Mouse (Mus musculus) lung, postnatal 0 days (tissue): Measurements from ENCODE around the gene Gm20388. TPM values are rescaled to one million over a fixed set of nuclear protein-coding genes. Genes with fewer than 3 reads are reported as not detected.

ENCODE experiments used
- ATAC-seq: fragments of 200-750 bp; cut with Nextera tagmentation; 2 replicates; pipeline ENCODE4 v1.8.0; 2017; ENCODE audit warnings: moderate library complexity
- DNase-seq: peaks from one replicate; pipeline ENCODE4 v3.0.0-alpha.2; 2016; ENCODE audit warnings: low spot score
- H3K27ac ChIP-seq: fragments of 300-500 bp; sonication (generic); 2 replicates; pipeline ENCODE4 v1.5.1; 2014; ENCODE audit warnings: antibody characterized with exemption, mild to moderate bottlenecking, low read length, mixed read lengths
- H3K27me3 ChIP-seq: fragments of 300-500 bp; sonication (generic); replicated peaks from 2 replicates; pipeline ENCODE4 v1.6.1; 2014; ENCODE audit warnings: low read length, mixed read lengths; ENCODE audit not compliant: insufficient read depth
- H3K36me3 ChIP-seq: fragments of 300-500 bp; sonication (generic); 2 replicates; pipeline ENCODE4 v1.6.1; 2014; ENCODE audit warnings: low read length, mixed read lengths; ENCODE audit not compliant: insufficient read depth
- H3K4me1 ChIP-seq: fragments of 300-500 bp; sonication (generic); 2 replicates; pipeline ENCODE4 v1.6.1; 2014; ENCODE audit warnings: antibody characterized with exemption, low read depth, low read length, mixed read lengths; ENCODE audit not compliant: insufficient read depth
- H3K4me2 ChIP-seq: fragments of 300-500 bp; sonication (generic); replicated peaks from 2 replicates; pipeline ENCODE4 v1.6.1; 2014; ENCODE audit warnings: low read depth, mild to moderate bottlenecking, low read length, moderate library complexity, mixed read lengths
- H3K4me3 ChIP-seq: fragments of 300-500 bp; sonication (generic); 2 replicates; pipeline ENCODE4 v1.5.1; 2014; ENCODE audit warnings: low read depth, low read length
- H3K9ac ChIP-seq: fragments of 300-500 bp; sonication (generic); replicated peaks from 2 replicates; pipeline ENCODE4 v1.6.1; 2014; ENCODE audit warnings: low read depth, mild to moderate bottlenecking
- H3K9me3 ChIP-seq: fragments of 300-500 bp; sonication (generic); 2 replicates; pipeline ENCODE4 v1.6.1; 2016; ENCODE audit warnings: low read length, mixed read lengths
- CTCF ChIP-seq: IDR thresholded peaks from 2 replicates; pipeline ENCODE4 v1.5.1; 2016; ENCODE audit warnings: antibody characterized with exemption, mild to moderate bottlenecking
- EP300 ChIP-seq: IDR thresholded peaks from 2 replicates; pipeline ENCODE4 v1.6.1; 2016; ENCODE audit warnings: antibody characterized with exemption, mild to moderate bottlenecking, control low read depth
- WGBS: fragments of 180-500 bp; shearing (Covaris S2); extraction: QIAGEN DNeasy Blood & Tissue Kit; methylation state at CpG from one replicate; pipeline ENCODE4 v1.1.7; 2014; 5-methylcytosine and 5-hydroxymethylcytosine counted together
- polyA plus RNA-seq: library from polyadenylated mRNA; unstranded; fragments of >200 nt; fragmentation: Nextera tagmentation; extraction: Ambion mirVana; gene quantifications from 2 replicates; pipeline ENCODE4 v1.2.1, GENCODE M21; 2015

The Gm20388 gene
- polyA plus RNA-seq, 1 experiment from 2014 or later, result not detected

DNA sequence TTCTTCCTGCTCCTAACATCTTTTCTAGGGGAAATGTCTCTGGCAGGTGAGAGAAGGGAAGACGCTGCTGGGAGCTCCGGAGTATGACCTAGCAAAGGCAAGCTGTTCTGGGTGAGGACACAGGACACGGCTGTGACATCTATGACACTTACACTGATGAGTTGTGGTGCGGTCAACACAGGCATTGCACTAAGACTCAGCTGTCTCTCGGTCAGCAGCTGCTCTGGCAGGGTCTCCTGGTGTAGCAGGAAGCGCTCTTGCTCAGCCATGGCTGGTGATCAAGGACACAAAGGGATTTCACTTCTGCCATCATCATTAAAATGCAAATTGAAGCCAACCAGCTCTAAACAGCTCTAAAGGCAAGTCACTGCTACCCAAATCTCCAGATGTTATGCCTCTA, 3997.0 kb downstream of the Gm20388 start:
- peaks cover 40% of the 10 kb centered on the region for H3K36me3 ChIP-seq
- no peak for DNase-seq
- no peak overlapping the region for H3K4me2 ChIP-seq
- H3K9me3 ChIP-seq, result no peaks in the 10 kb centered on the region
- ATAC-seq, result no peak
- TF ChIP-seq CTCF, result no peak
- TF ChIP-seq EP300, result no peak
- no peak overlapping the region for H3K9ac ChIP-seq
- 94% methylated on average over 6 of the region's 6 CpGs for WGBS
- H3K27ac ChIP-seq, result no peak overlapping the region
- H3K4me3 ChIP-seq, result no peak overlapping the region
- H3K27me3 ChIP-seq, result no peaks in the 10 kb centered on the region
- H3K4me1 ChIP-seq, result no peaks in the 10 kb centered on the region

DNA sequence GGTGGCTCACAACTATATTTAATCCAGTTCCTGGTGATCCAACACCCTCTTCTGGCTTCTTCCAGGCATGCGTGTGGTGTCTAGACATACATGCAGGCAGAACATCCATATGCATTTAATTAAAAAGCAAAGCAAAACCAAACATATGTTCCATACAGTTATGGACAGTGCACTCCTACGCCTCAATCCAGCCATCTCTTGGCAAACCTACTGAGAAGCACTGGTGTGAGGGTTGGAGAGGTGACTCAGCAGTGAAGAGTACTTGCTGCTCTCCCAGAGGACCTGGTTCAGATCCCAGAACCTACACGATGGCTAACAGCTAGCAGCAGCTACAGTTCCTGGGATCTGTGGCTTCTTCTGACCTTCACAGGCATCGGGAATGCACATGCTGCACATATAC, 4001.6 kb downstream of the Gm20388 start:
- no peaks in the 10 kb centered on the region for H3K27me3 ChIP-seq
- H3K27ac ChIP-seq, result no peak overlapping the region
- no peak for DNase-seq
- peaks cover 39% of the 10 kb centered on the region for H3K36me3 ChIP-seq
- H3K9ac ChIP-seq, result no peak overlapping the region
- 95% methylated on average over 4 of the region's 4 CpGs for WGBS
- H3K4me2 ChIP-seq, result no peak overlapping the region
- no peaks in the 10 kb centered on the region for H3K4me1 ChIP-seq
- ATAC-seq, result no peak
- no peak overlapping the region for H3K4me3 ChIP-seq
- H3K9me3 ChIP-seq, result no peaks in the 10 kb centered on the region
- TF ChIP-seq CTCF (no peak), EP300 (no peak)

DNA sequence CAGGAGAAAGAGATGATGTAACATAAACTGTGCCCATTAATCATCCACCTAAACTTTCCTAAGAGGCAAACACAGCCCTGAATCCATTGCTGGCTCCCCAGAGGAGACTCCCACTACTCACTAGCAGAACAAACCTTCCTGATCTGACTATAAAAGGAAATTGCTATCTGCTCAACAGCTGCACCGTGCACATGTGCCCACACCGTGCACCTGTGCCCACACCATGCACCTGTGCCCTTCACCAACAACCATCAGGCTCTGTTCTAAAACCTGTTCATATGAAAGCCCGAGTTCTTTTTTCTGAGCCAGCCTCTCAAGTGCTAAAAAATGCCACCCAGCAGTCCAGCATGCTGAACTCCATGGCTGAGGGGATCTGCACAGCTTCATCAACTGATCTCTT, 4004.0 kb downstream of the Gm20388 start:
- no peak overlapping the region for H3K4me2 ChIP-seq
- no peaks in the 10 kb centered on the region for H3K9me3 ChIP-seq
- no peak for TF ChIP-seq CTCF
- no peak for TF ChIP-seq EP300
- no peak overlapping the region for H3K4me3 ChIP-seq
- peaks cover 25% of the 10 kb centered on the region for H3K36me3 ChIP-seq
- no peak overlapping the region for H3K27ac ChIP-seq
- WGBS, result 91% methylated on average over 3 of the region's 3 CpGs
- no peaks in the 10 kb centered on the region for H3K27me3 ChIP-seq
- ATAC-seq, result no peak
- DNase-seq, result no peak
- H3K9ac ChIP-seq, result no peak overlapping the region
- H3K4me1 ChIP-seq, result no peaks in the 10 kb centered on the region

DNA sequence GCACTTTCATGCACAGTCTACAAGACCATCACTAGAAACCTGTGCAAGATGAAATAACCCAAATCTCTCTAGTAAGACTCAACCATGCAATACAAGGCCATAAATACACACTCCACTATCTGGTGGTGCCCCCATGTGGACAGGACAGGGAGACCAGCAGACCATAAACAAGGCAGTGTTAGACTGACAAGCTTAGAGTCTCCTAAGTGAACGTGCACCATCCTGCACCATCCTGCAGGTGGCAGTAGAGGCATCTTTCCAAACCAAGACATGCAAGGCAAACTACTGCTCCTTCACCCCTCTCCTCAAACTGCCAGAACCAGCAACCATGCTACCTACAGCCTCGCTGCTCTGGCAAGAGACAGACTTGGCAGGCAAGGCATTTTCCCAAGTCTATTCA, 4014.1 kb downstream of the Gm20388 start:
- Histone ChIP-seq H3K27ac (no peak overlapping the region), H3K36me3 (peaks cover 48% of the 10 kb centered on the region), H3K4me3 (no peak overlapping the region), H3K4me2 (no peak overlapping the region), H3K9ac (no peak overlapping the region), H3K9me3 (no peaks in the 10 kb centered on the region), H3K4me1 (no peaks in the 10 kb centered on the region), H3K27me3 (no peaks in the 10 kb centered on the region)
- DNase-seq (peak; percentile 91), ATAC-seq (peak; percentile 86)
- TF ChIP-seq CTCF, result peak; percentile 97
- no peak for TF ChIP-seq EP300
- 17% methylated on average over 2 of the region's 2 CpGs for WGBS

DNA sequence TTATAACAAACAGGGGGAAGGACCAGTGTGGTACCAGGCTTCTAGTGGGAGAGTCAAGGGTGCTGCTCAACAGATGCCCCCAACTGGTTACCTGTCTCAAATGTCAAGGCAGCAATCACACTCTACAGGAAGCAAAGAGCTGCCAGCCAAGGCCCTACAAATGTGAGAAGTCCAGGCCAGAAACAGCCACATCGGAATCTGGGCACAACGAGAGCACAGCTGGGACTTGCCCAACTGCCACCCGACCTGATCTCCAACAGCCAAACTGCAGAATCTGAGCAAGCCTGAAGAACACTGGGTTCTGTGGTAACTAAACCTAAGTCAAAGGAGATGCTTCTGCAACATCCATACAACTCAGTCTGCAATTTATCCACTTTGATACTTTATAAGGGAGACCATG, 4015.0 kb downstream of the Gm20388 start:
- peaks cover 49% of the 10 kb centered on the region for H3K36me3 ChIP-seq
- no peak overlapping the region for H3K4me3 ChIP-seq
- H3K9me3 ChIP-seq, result no peaks in the 10 kb centered on the region
- H3K27ac ChIP-seq, result no peak overlapping the region
- ATAC-seq (no peak), DNase-seq (no peak)
- no peaks in the 10 kb centered on the region for H3K27me3 ChIP-seq
- H3K9ac ChIP-seq, result no peak overlapping the region
- no peak for TF ChIP-seq EP300
- no peak for TF ChIP-seq CTCF
- 82% methylated on average over 3 of the region's 3 CpGs for WGBS
- no peak overlapping the region for H3K4me2 ChIP-seq
- no peaks in the 10 kb centered on the region for H3K4me1 ChIP-seq

DNA sequence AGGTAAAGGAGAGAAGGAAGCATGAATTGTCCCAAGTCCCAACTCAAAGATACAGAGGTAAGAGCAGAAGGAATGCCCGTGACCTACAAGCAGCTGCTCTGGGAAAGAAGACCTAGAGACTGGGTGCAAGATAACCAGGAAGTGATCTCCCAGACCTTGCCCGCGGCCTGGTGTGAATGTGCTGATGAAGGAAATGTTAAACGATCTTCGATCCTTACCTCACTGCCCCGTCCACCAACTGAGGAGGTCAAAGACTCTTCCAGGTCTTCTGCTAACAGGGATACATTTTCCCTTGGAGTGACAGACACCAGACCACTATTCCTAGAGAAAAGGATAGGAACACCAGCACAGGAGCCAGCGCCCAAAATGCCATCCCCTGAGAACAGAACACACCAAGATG, 4018.4 kb downstream of the Gm20388 start:
- ATAC-seq, result no peak
- Histone ChIP-seq H3K27me3 (no peaks in the 10 kb centered on the region), H3K27ac (no peak overlapping the region), H3K9me3 (no peaks in the 10 kb centered on the region), H3K9ac (no peak overlapping the region), H3K4me1 (no peaks in the 10 kb centered on the region), H3K36me3 (peaks cover 41% of the 10 kb centered on the region; the same call in 1 of the 2 replicates), H3K4me3 (no peak overlapping the region), H3K4me2 (no peak overlapping the region)
- TF ChIP-seq CTCF, result no peak
- TF ChIP-seq EP300, result no peak
- no peak for DNase-seq
- 91% methylated on average over 7 of the region's 7 CpGs for WGBS
